Mouse (Mus musculus) liver, postnatal 0 days (tissue): ENCODE measurements around the gene Plekha6. TPM values are rescaled to one million over a fixed set of nuclear protein-coding genes. Genes with fewer than 3 reads are reported as not detected.

ENCODE experiments used
- ATAC-seq: fragments of 200-750 bp; cut with Nextera tagmentation; 2 replicates; pipeline ENCODE4 v1.8.0; 2017; ENCODE audit warnings: mild to moderate bottlenecking, moderate library complexity
- DNase-seq: peaks from one replicate; pipeline ENCODE4 v3.0.0-alpha.2; 2016
- H3K27ac ChIP-seq: fragments of 300-500 bp; sonication (generic); 2 replicates; pipeline ENCODE4 v1.5.1; 2014; ENCODE audit warnings: antibody characterized with exemption, moderate library complexity, mild to moderate bottlenecking, low read depth
- H3K27me3 ChIP-seq: fragments of 300-500 bp; sonication (generic); 2 replicates; pipeline ENCODE4 v1.6.1; 2014; ENCODE audit warnings: low read length, control low read depth, mixed read lengths; ENCODE audit not compliant: insufficient read depth
- H3K36me3 ChIP-seq: fragments of 300-500 bp; sonication (generic); replicated peaks from 2 replicates; pipeline ENCODE4 v1.6.1; 2014; ENCODE audit warnings: mild to moderate bottlenecking, control low read depth, low read length, moderate library complexity, mixed read lengths; ENCODE audit not compliant: insufficient read depth
- H3K4me1 ChIP-seq: fragments of 300-500 bp; sonication (generic); 2 replicates; pipeline ENCODE4 v1.6.1; 2014; ENCODE audit warnings: antibody characterized with exemption, mild to moderate bottlenecking, control low read depth; ENCODE audit not compliant: insufficient read depth
- H3K4me2 ChIP-seq: fragments of 300-500 bp; sonication (generic); 2 replicates; pipeline ENCODE4 v1.6.1; 2014; ENCODE audit warnings: low read depth, mild to moderate bottlenecking, low read length, moderate library complexity, mixed read lengths
- H3K4me3 ChIP-seq: fragments of 300-500 bp; sonication (generic); 2 replicates; pipeline ENCODE4 v1.5.1; 2014; ENCODE audit warnings: low read depth, low read length
- H3K9ac ChIP-seq: fragments of 300-500 bp; sonication (generic); replicated peaks from 2 replicates; pipeline ENCODE4 v1.6.1; 2014; ENCODE audit warnings: mild to moderate bottlenecking, moderate library complexity
- H3K9me3 ChIP-seq: fragments of 300-500 bp; sonication (generic); 2 replicates; pipeline ENCODE4 v1.6.1; 2016; ENCODE audit warnings: mild to moderate bottlenecking, control low read depth, low read length, mixed read lengths
- CTCF ChIP-seq: sonication (generic); IDR thresholded peaks from 2 replicates; pipeline ENCODE4 v1.5.1; 2016; ENCODE audit warnings: antibody characterized with exemption, low read depth
- EP300 ChIP-seq: IDR thresholded peaks from 2 replicates; pipeline ENCODE4 v1.6.1; 2016; ENCODE audit warnings: antibody characterized with exemption, low read depth, mild to moderate bottlenecking
- WGBS: fragments of 180-500 bp; shearing (Covaris S2); extraction: QIAGEN DNeasy Blood & Tissue Kit; methylation state at CpG from one replicate; pipeline ENCODE4 v1.1.7; 2014; ENCODE audit not compliant: insufficient replicate concordance; 5-methylcytosine and 5-hydroxymethylcytosine counted together
- polyA plus RNA-seq: library from polyadenylated mRNA; unstranded; fragments of >200 nt; fragmentation: Nextera tagmentation; extraction: Ambion mirVana; gene quantifications from 2 replicates; pipeline ENCODE4 v1.2.1, GENCODE M21; 2015

Gene Plekha6
- polyA plus RNA-seq, 1 experiment from 2014 or later: 3.8 TPM

GRCm38 (mm10) chr1:133279632-133280093 lies 115.7 kb downstream of the Plekha6 start:
- Histone ChIP-seq H3K4me3 (no peak overlapping the region), H3K4me2 (no peak overlapping the region), H3K27ac (no peak overlapping the region), H3K9ac (no peak overlapping the region), H3K9me3 (no peaks in the 10 kb centered on the region), H3K27me3 (no peaks in the 10 kb centered on the region), H3K36me3 (no peaks in the 10 kb centered on the region; the same call in 1 of the 2 replicates), H3K4me1 (no peaks in the 10 kb centered on the region)
- ATAC-seq: no peak
- WGBS: 82% methylated on average over 11 of the region's 11 CpGs
- TF ChIP-seq CTCF (no peak), EP300 (no peak)
- no peak for DNase-seq

DNA sequence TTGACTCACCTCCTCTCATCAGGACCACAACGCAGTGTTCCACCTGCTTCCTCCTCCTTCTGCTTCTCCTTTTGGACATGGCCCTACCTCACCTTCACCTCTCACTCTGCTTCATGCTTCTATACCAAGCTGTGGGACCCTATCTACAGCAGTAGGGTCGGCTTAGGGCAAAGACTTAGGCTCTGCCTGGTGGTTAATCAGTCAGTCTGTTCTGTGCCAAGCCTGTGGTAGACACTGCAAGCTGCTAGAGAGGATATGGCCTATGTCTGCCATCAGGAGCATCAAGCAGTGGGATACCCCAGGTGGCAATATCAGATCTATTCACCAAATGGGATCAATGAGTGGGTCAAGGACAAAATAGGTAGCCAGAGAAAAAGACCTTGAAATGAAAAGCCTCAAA lies 116.5 kb downstream of the Plekha6 start:
- no peaks in the 10 kb centered on the region for H3K27me3 ChIP-seq
- ATAC-seq (no peak), DNase-seq (no peak)
- no peak overlapping the region for H3K4me3 ChIP-seq
- H3K36me3 ChIP-seq: peaks cover 4% of the 10 kb centered on the region; the same call in 1 of the 2 replicates
- TF ChIP-seq CTCF (no peak), EP300 (no peak)
- no peaks in the 10 kb centered on the region for H3K4me1 ChIP-seq
- no peak overlapping the region for H3K4me2 ChIP-seq
- no peak overlapping the region for H3K27ac ChIP-seq
- no peaks in the 10 kb centered on the region for H3K9me3 ChIP-seq
- 72% methylated on average over 2 of the region's 2 CpGs for WGBS
- no peak overlapping the region for H3K9ac ChIP-seq

- no peaks in the 10 kb centered on the region for H3K9me3 ChIP-seq
- ATAC-seq: no peak
- no peak for TF ChIP-seq CTCF
- TF ChIP-seq EP300: no peak
- no peaks in the 10 kb centered on the region for H3K27me3 ChIP-seq
- H3K9ac ChIP-seq: no peak overlapping the region
- WGBS: 72% methylated on average over 7 of the region's 7 CpGs
- DNase-seq: no peak
- no peak overlapping the region for H3K4me3 ChIP-seq
- no peak overlapping the region for H3K4me2 ChIP-seq
- H3K4me1 ChIP-seq: no peaks in the 10 kb centered on the region
- H3K36me3 ChIP-seq: 0 out of 2 replicates have a peak, but pooled peaks cover 4% of the 10 kb centered on the region
- no peak overlapping the region for H3K27ac ChIP-seq
Observed at GRCm38 (mm10) chr1:133285907-133286306, 121.9 kb downstream of the Plekha6 start.

DNA sequence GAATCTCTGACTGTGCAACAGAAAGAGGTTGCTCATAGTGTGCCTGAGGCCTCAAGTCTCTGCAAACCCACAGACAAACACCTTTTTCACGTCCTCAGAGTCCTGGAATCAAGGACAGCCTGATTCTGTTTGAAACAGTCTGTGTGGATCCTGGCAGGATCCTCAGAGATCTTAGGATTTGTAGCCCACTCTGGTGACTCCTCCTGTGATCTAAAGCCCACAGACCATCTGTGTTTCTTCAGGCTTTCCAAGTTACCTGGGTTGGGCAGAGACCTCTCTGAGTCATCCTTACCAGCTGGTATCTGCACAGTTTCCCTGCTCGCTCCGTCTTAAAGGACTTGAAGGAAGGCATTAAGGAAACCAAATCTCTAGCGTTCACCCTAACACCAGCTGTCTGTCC lies 123.0 kb downstream of the Plekha6 start:
- Histone ChIP-seq H3K4me2 (no peak overlapping the region), H3K27me3 (no peaks in the 10 kb centered on the region), H3K4me3 (no peak overlapping the region), H3K9ac (no peak overlapping the region), H3K27ac (no peak overlapping the region), H3K36me3 (0 out of 2 replicates have a peak, but pooled peaks cover 4% of the 10 kb centered on the region), H3K4me1 (no peaks in the 10 kb centered on the region), H3K9me3 (no peaks in the 10 kb centered on the region)
- no peak for TF ChIP-seq CTCF
- TF ChIP-seq EP300: no peak
- no peak for DNase-seq
- no peak for ATAC-seq
- WGBS: 84% methylated on average over 4 of the region's 4 CpGs

- H3K36me3 ChIP-seq: 0 out of 2 replicates have a peak, but pooled peaks cover 4% of the 10 kb centered on the region
- no peaks in the 10 kb centered on the region for H3K4me1 ChIP-seq
- H3K9me3 ChIP-seq: no peaks in the 10 kb centered on the region
- TF ChIP-seq CTCF (no peak), EP300 (no peak)
- peak overlapping the region; percentile 34; the same call in 1 of the 2 replicates for H3K27ac ChIP-seq
- 73% methylated on average over 12 of the region's 12 CpGs for WGBS
- no peak overlapping the region for H3K4me3 ChIP-seq
- no peaks in the 10 kb centered on the region for H3K27me3 ChIP-seq
- H3K9ac ChIP-seq: no peak overlapping the region
- no peak overlapping the region for H3K4me2 ChIP-seq
- peak; percentile 93 for ATAC-seq
- no peak for DNase-seq
Observed at GRCm38 (mm10) chr1:133287880-133288279, 123.9 kb downstream of the Plekha6 start.

- ATAC-seq (no peak), DNase-seq (no peak)
- Histone ChIP-seq H3K27me3 (no peaks in the 10 kb centered on the region), H3K36me3 (no peaks in the 10 kb centered on the region), H3K9ac (no peak overlapping the region), H3K4me2 (no peak overlapping the region), H3K4me1 (no peaks in the 10 kb centered on the region), H3K4me3 (no peak overlapping the region), H3K27ac (no peak overlapping the region), H3K9me3 (no peaks in the 10 kb centered on the region)
- TF ChIP-seq CTCF: no peak
- no peak for TF ChIP-seq EP300
- 84% methylated on average over 6 of the region's 6 CpGs for WGBS
Observed at GRCm38 (mm10) chr1:133291888-133292287, 127.9 kb downstream of the Plekha6 start.

DNA sequence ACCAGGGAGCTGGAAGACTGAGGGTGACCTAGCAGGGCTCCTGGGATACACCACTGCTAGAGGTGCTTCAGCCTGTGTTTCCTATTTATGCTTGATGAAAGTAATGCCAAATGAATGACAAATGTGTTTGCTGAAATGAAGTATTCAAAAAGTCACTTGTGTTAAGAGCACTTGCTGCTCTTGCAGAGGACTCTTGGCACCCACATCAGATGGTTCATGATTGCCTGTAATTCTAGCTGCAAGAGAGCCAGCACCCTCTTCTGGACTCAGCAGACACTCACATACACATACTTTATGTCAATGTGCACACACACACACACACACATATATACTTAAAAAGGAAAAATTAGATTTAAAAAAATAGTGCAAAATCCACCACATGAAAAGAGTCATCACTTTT lies 128.6 kb downstream of the Plekha6 start:
- TF ChIP-seq CTCF (peak; percentile 19; the same call in 1 of the 2 replicates), EP300 (no peak)
- Histone ChIP-seq H3K4me1 (no peaks in the 10 kb centered on the region), H3K4me2 (no peak overlapping the region), H3K27me3 (no peaks in the 10 kb centered on the region), H3K9ac (no peak overlapping the region), H3K36me3 (no peaks in the 10 kb centered on the region), H3K4me3 (no peak overlapping the region), H3K27ac (no peak overlapping the region), H3K9me3 (no peaks in the 10 kb centered on the region)
- ATAC-seq: no peak
- DNase-seq: no peak
